ENCODE assay signal across 33 mouse cellular contexts in the genomic region with DNA sequence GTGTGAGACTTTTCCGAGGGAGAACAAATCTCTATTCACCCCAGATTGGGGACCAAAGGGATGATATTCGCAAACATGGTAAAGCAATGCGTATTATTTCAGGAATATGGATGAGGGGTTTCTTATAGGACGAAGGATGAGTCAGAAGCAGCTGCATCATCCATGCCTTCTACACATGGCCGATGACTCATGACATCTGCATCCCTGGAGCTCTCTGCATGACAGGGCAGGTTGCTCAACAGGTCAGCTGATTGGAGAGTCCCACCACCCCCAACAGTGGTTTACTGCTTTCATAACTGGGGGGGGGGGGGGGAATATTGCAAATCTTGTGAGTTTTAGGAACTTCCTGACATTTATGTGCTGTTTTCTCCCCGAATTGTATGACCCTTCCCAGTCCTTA. TPM values are rescaled to one million over a fixed set of nuclear protein-coding genes. Genes with fewer than 3 reads are reported as not detected.
DNase-seq lines count a peak whose midpoint lies in the region; ATAC-seq and TF ChIP-seq lines count a peak whose summit lies in the region.
"Had no signal": no experiment of that assay in that cellular context is flagged by ENCODE, and none has a peak within 500 bp of the region (broad histone marks: within the 10 kb centered on the region; RNA-seq: fewer than 3 reads in every experiment).

No protein-coding gene starts in this region.

- H3ac ChIP-seq in C2C12 (ENCODE audit: control insufficient read depth, insufficient read length, low read depth): no peak overlapping the region

- POLR2A ChIA-PET in Patski (lab: Charles Lee): interaction anchor here (0.7 kb wide), 1 partner anchor 26 kb away, joined by 3 read pairs; no protein-coding TSS in a partner anchor

- H3K36me3 ChIP-seq in C2C12 (ENCODE audit: control insufficient read depth, insufficient read depth): no peaks in the 10 kb centered on the region
- H3K36me3 ChIP-seq in kidney, embryonic 15.5 days: no peaks in the 10 kb centered on the region
- H3K36me3 ChIP-seq in forebrain, embryonic 15.5 days: no peaks in the 10 kb centered on the region
- H3K36me3 ChIP-seq: embryonic facial prominence, embryonic 10.5 days; embryonic facial prominence, embryonic 15.5 days; hindbrain, embryonic 10.5 days; hindbrain, embryonic 15.5 days; limb, embryonic 13.5 days; lung, embryonic 15.5 days; neural tube, embryonic 13.5 days; stomach, embryonic 15.5 days had no signal

- CTCF ChIA-PET in Patski (lab: Charles Lee): no interaction called here

- no peaks in the 10 kb centered on the region for H3K9me3 ChIP-seq in kidney, embryonic 15.5 days (replicated peaks)
- H3K9me3 ChIP-seq in forebrain, embryonic 15.5 days: no peaks in the 10 kb centered on the region
- H3K9me3 ChIP-seq: embryonic facial prominence, embryonic 10.5 days; embryonic facial prominence, embryonic 15.5 days; forebrain, embryonic 13.5 days; hindbrain, embryonic 10.5 days; hindbrain, embryonic 15.5 days; limb, embryonic 13.5 days; lung, embryonic 15.5 days; neural tube, embryonic 13.5 days; stomach, embryonic 15.5 days had no signal

- H3K9ac ChIP-seq in kidney, embryonic 15.5 days: no peak overlapping the region
- H3K9ac ChIP-seq in forebrain, embryonic 15.5 days (replicated peaks): no peak overlapping the region
- H3K9ac ChIP-seq: embryonic facial prominence, embryonic 15.5 days; forebrain, embryonic 13.5 days; hindbrain, embryonic 15.5 days; limb, embryonic 13.5 days; lung, embryonic 15.5 days; neural tube, embryonic 13.5 days; stomach, embryonic 15.5 days had no signal

- H3K4me3 ChIP-seq in C2C12 (ENCODE audit: insufficient read depth, poor library complexity, severe bottlenecking): no peak overlapping the region
- H3K4me3 ChIP-seq in kidney, embryonic 15.5 days (replicated peaks): no peak overlapping the region
- no peak overlapping the region for H3K4me3 ChIP-seq in forebrain, embryonic 15.5 days
- H3K4me3 ChIP-seq: embryonic facial prominence, embryonic 10.5 days; embryonic facial prominence, embryonic 15.5 days; forebrain, embryonic 13.5 days; hindbrain, embryonic 10.5 days; hindbrain, embryonic 15.5 days; layer of hippocampus, adult 2 months; left cerebral cortex, adult 2 months; limb, embryonic 13.5 days; lung, embryonic 15.5 days; neural tube, embryonic 13.5 days; stomach, embryonic 15.5 days had no signal

- TF ChIP-seq CTCF in C2C12 (IDR thresholded peaks at IDR 0.05; ENCODE audit: control insufficient read depth, insufficient read depth, insufficient read length) (no peak), Patski (IDR thresholded peaks at IDR 0.05) (no peak)

- peak; percentile 43 for DNase-seq in 3134 (ENCODE audit: extremely low read depth, insufficient read length, low spot score)
- peak; percentile 58 for DNase-seq in Patski (ENCODE audit: low read depth, low spot score)
- no peak for DNase-seq in ovary, postnatal 14 days (ENCODE audit: low spot score)
- no peak for DNase-seq in spleen, postnatal 36 days (ENCODE audit: low spot score in 2 of 2)
- DNase-seq: adrenal gland, postnatal 25 days; cerebellum, postnatal 10 days; gastrocnemius, postnatal 14 days; heart, adult 18-20 months; heart, postnatal 14 days; kidney, adult 11 months; kidney, postnatal 36 days; retina, postnatal 1 day; right cerebral cortex, postnatal 14 days; thymus, adult 18-20 months; thymus, postnatal 36 days had no signal

- peaks cover 8% of the 10 kb centered on the region for H3K4me1 ChIP-seq in kidney, embryonic 15.5 days
- H3K4me1 ChIP-seq in forebrain, embryonic 15.5 days: no peaks in the 10 kb centered on the region
- H3K4me1 ChIP-seq: forebrain, embryonic 13.5 days; hindbrain, embryonic 10.5 days; hindbrain, embryonic 15.5 days had no signal

- ATAC-seq in Patski: no peak
- peak; percentile 61 for ATAC-seq in granulocyte monocyte progenitor cell, adult 5-6 weeks (replicated peaks; ENCODE audit: poor library complexity, severe bottlenecking)
- ATAC-seq in kidney, embryonic 15.5 days (replicated peaks; ENCODE audit: low FRiP score): no peak
- ATAC-seq in forebrain, embryonic 15.5 days (replicated peaks): no peak
- ATAC-seq: forebrain, embryonic 13.5 days; inflammation-experienced regulatory T-cells, adult 6 months had no signal

- no peaks in the 10 kb centered on the region for H3K79me3 ChIP-seq in C2C12 (ENCODE audit: low read depth)

- 79% methylated on average over 6 of the region's 6 CpGs for WGBS in kidney, embryonic 15.5 days
- WGBS in forebrain, embryonic 15.5 days: 94% methylated on average over 6 of the region's 6 CpGs

- no peaks in the 10 kb centered on the region for H3K79me2 ChIP-seq in C2C12 (ENCODE audit: control insufficient read depth, insufficient read depth)

- H3K27ac ChIP-seq in kidney, embryonic 15.5 days: no peak overlapping the region
- H3K27ac ChIP-seq in forebrain, embryonic 15.5 days (replicated peaks): no peak overlapping the region
- H3K27ac ChIP-seq: embryonic facial prominence, embryonic 10.5 days; embryonic facial prominence, embryonic 15.5 days; forebrain, embryonic 13.5 days; hindbrain, embryonic 10.5 days; hindbrain, embryonic 15.5 days; layer of hippocampus, adult 2 months; left cerebral cortex, adult 2 months; limb, embryonic 13.5 days; lung, embryonic 15.5 days; neural tube, embryonic 13.5 days; stomach, embryonic 15.5 days had no signal

- in situ Hi-C loops in Patski (cut with MboI; ENCODE audit: low pct_unique_long_range_greater_than_20kb): no loop called here

- H3K4me2 ChIP-seq in kidney, embryonic 15.5 days: no peak overlapping the region
- no peak overlapping the region for H3K4me2 ChIP-seq in forebrain, embryonic 15.5 days (replicated peaks)
- H3K4me2 ChIP-seq: embryonic facial prominence, embryonic 15.5 days; forebrain, embryonic 13.5 days; hindbrain, embryonic 15.5 days; limb, embryonic 13.5 days; liver, embryonic 11.5 days; lung, embryonic 15.5 days; midbrain, embryonic 11.5 days; neural tube, embryonic 13.5 days; stomach, embryonic 15.5 days had no signal

- H3K27me3 ChIP-seq in C2C12 (ENCODE audit: control insufficient read depth, insufficient read depth, insufficient read length): no peaks in the 10 kb centered on the region
- no peaks in the 10 kb centered on the region for H3K27me3 ChIP-seq in Patski
- no peaks in the 10 kb centered on the region for H3K27me3 ChIP-seq in kidney, embryonic 15.5 days
- no peaks in the 10 kb centered on the region for H3K27me3 ChIP-seq in forebrain, embryonic 15.5 days
- H3K27me3 ChIP-seq: embryonic facial prominence, embryonic 15.5 days; forebrain, embryonic 13.5 days; hindbrain, embryonic 15.5 days; limb, embryonic 13.5 days; lung, embryonic 15.5 days; neural tube, embryonic 13.5 days; stomach, embryonic 15.5 days had no signal

TF ChIP-seq in C2C12, 6 proteins besides CTCF, POLR2A, EP300 and RAD21:
- peak; percentile 64 for TF ChIP-seq FOSL1 (IDR thresholded peaks at IDR 0.05; ENCODE audit: insufficient read depth, low read length, poor library complexity, severe bottlenecking)
- peak; percentile 93 for TF ChIP-seq CEBPB (IDR thresholded peaks at IDR 0.05; ENCODE audit: low read depth)
- peak; percentile 71 for TF ChIP-seq MAX (IDR thresholded peaks at IDR 0.05)
- TF ChIP-seq MYOD1 (IDR thresholded peaks at IDR 0.05; ENCODE audit: control insufficient read depth, insufficient read length, low read depth): peak; percentile 82
- TF ChIP-seq MYOG (IDR thresholded peaks at IDR 0.05; ENCODE audit: control insufficient read depth, extremely low read depth, insufficient read length): no peak
- TF ChIP-seq USF1 (IDR thresholded peaks at IDR 0.05; ENCODE audit: low read depth): peak; percentile 49

RNA-seq across cellular contexts. Expression of gene Pias1, which starts 50.3 kb away (rescaled TPM):
- 5.2 TPM for polyA plus RNA-seq in C2C12 (2012; fragmentation: generic; extraction: Trizol)
- polyA plus RNA-seq in Patski (2021): 25.7 TPM
- total RNA-seq in granulocyte monocyte progenitor cell, adult 5-6 weeks (2014; fragmentation: Nextera tagmentation): 44.4 and 57.8 TPM in 2 replicates
- 19.0 and 38.3 TPM in 2 replicates for total RNA-seq in granulocyte monocyte progenitor cell, adult 5-6 weeks (2017)
- polyA plus RNA-seq in kidney, embryonic 15.5 days (2015; fragmentation: Nextera tagmentation; extraction: Ambion mirVana): 58.1 and 62.5 TPM in 2 replicates
- 58.7 and 65.3 TPM in 2 replicates for polyA plus RNA-seq in forebrain, embryonic 15.5 days (2015; fragmentation: Nextera tagmentation; extraction: Ambion mirVana)

Comparison
In these comparisons a context has a peak if more than half of its experiments do, and no peak if none do; other contexts are left out.
1. DNase-seq: peak in 3134 (single experiment) and Patski (single experiment); none in ovary, postnatal 14 days (single experiment) and spleen, postnatal 36 days (0 of 2).